ENCODE assay signal across 8 mouse cellular contexts in the genomic region with DNA sequence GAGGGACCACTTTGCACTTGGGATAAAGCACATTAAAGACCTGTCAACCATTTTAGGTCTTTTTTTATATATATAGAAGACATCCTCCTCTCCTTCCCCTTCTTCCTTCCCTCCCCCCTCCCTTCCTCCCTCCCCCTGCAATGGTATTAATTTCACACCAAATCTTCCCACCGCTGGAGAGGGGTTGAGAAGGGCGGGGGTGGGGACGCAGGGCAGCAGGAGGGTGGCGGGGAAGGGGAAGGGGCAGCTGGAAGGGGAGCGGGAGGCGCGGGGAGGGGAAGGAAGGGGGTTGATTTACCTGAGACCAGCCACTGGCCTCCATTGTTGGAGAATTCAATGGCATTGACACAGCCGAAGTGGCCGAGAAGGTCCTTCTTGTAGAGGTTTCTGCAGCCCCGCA. TPM values are rescaled to one million over a fixed set of nuclear protein-coding genes. Genes with fewer than 3 reads are reported as not detected.
A peak's percentile ranks its signal among the peaks of the same experiment; 100 is the strongest.
DNase-seq lines count a peak whose midpoint lies in the region; ATAC-seq lines count a peak whose summit lies in the region.

No protein-coding gene starts in this region.

- H3K27ac ChIP-seq in heart, embryonic 12.5 days (ENCODE audit: poor library complexity, severe bottlenecking): peak overlapping the region; percentile 97
- peak overlapping the region; percentile 98 for H3K27ac ChIP-seq in embryonic facial prominence, embryonic 13.5 days
- peak overlapping the region; percentile 97 for H3K27ac ChIP-seq in stomach, embryonic 16.5 days (ENCODE audit: low read length)

- intact Hi-C loops in heart, postnatal 14 days (cut with DNase I): no loop called here

- H3K4me2 ChIP-seq in heart, embryonic 12.5 days: peak overlapping the region; percentile 70
- peak overlapping the region; percentile 81 for H3K4me2 ChIP-seq in embryonic facial prominence, embryonic 13.5 days
- peak overlapping the region; percentile 56 for H3K4me2 ChIP-seq in stomach, embryonic 16.5 days (ENCODE audit: low read depth, low read length)

- peak; percentile 37; the same call in 1 of the 2 replicates for ATAC-seq in heart, embryonic 12.5 days (ENCODE audit: insufficient number of reproducible peaks, low FRiP score)
- ATAC-seq in embryonic facial prominence, embryonic 13.5 days (ENCODE audit: insufficient number of reproducible peaks, insufficient read depth, low FRiP score, low TSS enrichment, low read depth): no peak
- ATAC-seq in stomach, embryonic 16.5 days (ENCODE audit: insufficient read depth, low FRiP score): peak; percentile 1; the same call in 1 of the 2 replicates

- H3K4me1 ChIP-seq in heart, embryonic 12.5 days (replicated peaks): peaks cover 14% of the 10 kb centered on the region
- peaks cover 17% of the 10 kb centered on the region for H3K4me1 ChIP-seq in embryonic facial prominence, embryonic 13.5 days
- H3K4me1 ChIP-seq in stomach, embryonic 16.5 days (ENCODE audit: control insufficient read depth, insufficient read depth, low read length): peaks cover 11% of the 10 kb centered on the region

- no peaks in the 10 kb centered on the region for H3K9me3 ChIP-seq in heart, embryonic 12.5 days (replicated peaks)
- no peaks in the 10 kb centered on the region for H3K9me3 ChIP-seq in embryonic facial prominence, embryonic 13.5 days
- H3K9me3 ChIP-seq in stomach, embryonic 16.5 days (replicated peaks; ENCODE audit: control insufficient read depth, low read length): no peaks in the 10 kb centered on the region

- peak overlapping the region; percentile 98 for H3K9ac ChIP-seq in heart, embryonic 12.5 days
- peak overlapping the region; percentile 93 for H3K9ac ChIP-seq in embryonic facial prominence, embryonic 13.5 days
- peak overlapping the region; percentile 98 for H3K9ac ChIP-seq in stomach, embryonic 16.5 days (ENCODE audit: low read length)

- DNase-seq in heart, postnatal 14 days: no peak
- DNase-seq in CD4-positive, CD25-positive, alpha-beta regulatory T cell, adult 2 months (ENCODE audit: low read depth, low spot score): peak; percentile 55
- peak; percentile 22 for DNase-seq in liver
- DNase-seq in urinary bladder, postnatal 4 days (ENCODE audit: low spot score in 2 of 2): no peak
- no peak for DNase-seq in right cerebral cortex, postnatal 10 days (ENCODE audit: low spot score in 2 of 2)

- H3K4me3 ChIP-seq in heart, embryonic 12.5 days: peak overlapping the region; percentile 90
- peak overlapping the region; percentile 91 for H3K4me3 ChIP-seq in embryonic facial prominence, embryonic 13.5 days
- peak overlapping the region; percentile 94 for H3K4me3 ChIP-seq in stomach, embryonic 16.5 days (replicated peaks; ENCODE audit: low read length)

- 1% methylated on average over 9 of the region's 10 CpGs for WGBS in heart, embryonic 12.5 days
- 2% methylated on average over 9 of the region's 10 CpGs for whole genome bisulfite sequencing in embryonic facial prominence, embryonic 13.5 days
- 0% methylated on average over 9 of the region's 10 CpGs for WGBS in stomach, embryonic 16.5 days

- 0 out of 2 replicates have a peak, but pooled peaks cover 3% of the 10 kb centered on the region for H3K36me3 ChIP-seq in heart, embryonic 12.5 days
- H3K36me3 ChIP-seq in embryonic facial prominence, embryonic 13.5 days: no peaks in the 10 kb centered on the region
- H3K36me3 ChIP-seq in stomach, embryonic 16.5 days (ENCODE audit: control insufficient read depth, insufficient read depth, low read length): no peaks in the 10 kb centered on the region

- no peaks in the 10 kb centered on the region for H3K27me3 ChIP-seq in heart, embryonic 12.5 days (replicated peaks)
- no peaks in the 10 kb centered on the region for H3K27me3 ChIP-seq in embryonic facial prominence, embryonic 13.5 days
- no peaks in the 10 kb centered on the region for H3K27me3 ChIP-seq in stomach, embryonic 16.5 days (ENCODE audit: control insufficient read depth, insufficient read depth, low read length)

RNA-seq across cellular contexts. Expression of a gene that starts 0.5 kb away (rescaled TPM):
- polyA plus RNA-seq in heart, embryonic 12.5 days (2016; fragmentation: Nextera tagmentation; extraction: Ambion mirVana): 14.7 and 15.1 TPM in 2 replicates
- total RNA-seq in heart, postnatal 14 days (2021): 10 to 100 TPM; 31.0 to 34.1 TPM
- 14.2 and 15.4 TPM in 2 replicates for polyA plus RNA-seq in embryonic facial prominence, embryonic 13.5 days (2015; fragmentation: Nextera tagmentation; extraction: Ambion mirVana)
- polyA plus RNA-seq in stomach, embryonic 16.5 days (2015; fragmentation: Nextera tagmentation; extraction: Ambion mirVana): 12.5 and 13.2 TPM in 2 replicates

RNA-seq across cellular contexts. Expression of a gene that starts 27.0 kb away (rescaled TPM):
- polyA plus RNA-seq in heart, embryonic 12.5 days (2016; fragmentation: Nextera tagmentation; extraction: Ambion mirVana): 19.6 and 21.9 TPM in 2 replicates
- total RNA-seq in heart, postnatal 14 days (2021): 10 to 100 TPM; 11.2 to 12.7 TPM
- 28.1 and 30.5 TPM in 2 replicates for polyA plus RNA-seq in embryonic facial prominence, embryonic 13.5 days (2015; fragmentation: Nextera tagmentation; extraction: Ambion mirVana)
- polyA plus RNA-seq in stomach, embryonic 16.5 days (2015; fragmentation: Nextera tagmentation; extraction: Ambion mirVana): 26.5 and 28.0 TPM in 2 replicates

Comparison
In these comparisons a context has a peak if more than half of its experiments do, and no peak if none do; other contexts are left out.
1. DNase-seq: peak in CD4-positive, CD25-positive, alpha-beta regulatory T cell, adult 2 months (single experiment) and liver (single experiment); none in heart, postnatal 14 days (0 of 2), urinary bladder, postnatal 4 days (0 of 2) and right cerebral cortex, postnatal 10 days (0 of 2).
2. Peak in every context shown above with its lines, with median percentiles within 50 percentile points of each other: H3K27ac ChIP-seq, H3K4me2 ChIP-seq, H3K4me3 ChIP-seq and H3K9ac ChIP-seq.